Mouse (Mus musculus) lung, embryonic 14.5 days (tissue): Measurements from ENCODE around the gene Mtr. TPM values are rescaled to one million over a fixed set of nuclear protein-coding genes. Genes with fewer than 3 reads are reported as not detected.

Source experiments
- ATAC-seq: fragments of 200-750 bp; cut with Nextera tagmentation; 2 replicates; pipeline ENCODE4 v1.8.0; 2017; ENCODE audit warnings: mild to moderate bottlenecking, moderate TSS enrichment, moderate library complexity; ENCODE audit not compliant: insufficient read depth
- DNase-seq: peaks from one replicate; pipeline ENCODE4 v3.0.0-alpha.2; 2015
- H3K27ac ChIP-seq: fragments of 300-500 bp; sonication (generic); 2 replicates; pipeline ENCODE4 v1.5.1; 2014; ENCODE audit warnings: low read depth, mild to moderate bottlenecking, moderate library complexity
- H3K27me3 ChIP-seq: fragments of 300-500 bp; sonication (generic); 2 replicates; pipeline ENCODE4 v1.6.1; 2014; ENCODE audit warnings: low read length, control low read depth; ENCODE audit not compliant: insufficient read depth
- H3K36me3 ChIP-seq: fragments of 300-500 bp; sonication (generic); 2 replicates; pipeline ENCODE4 v1.6.1; 2014; ENCODE audit warnings: control low read depth; ENCODE audit not compliant: insufficient read depth
- H3K4me1 ChIP-seq: fragments of 300-500 bp; sonication (generic); 2 replicates; pipeline ENCODE4 v1.6.1; 2014; ENCODE audit warnings: antibody characterized with exemption, control low read depth; ENCODE audit not compliant: insufficient read depth
- H3K4me2 ChIP-seq: fragments of 300-500 bp; sonication (generic); 2 replicates; pipeline ENCODE4 v1.6.1; 2014; ENCODE audit warnings: mild to moderate bottlenecking
- H3K4me3 ChIP-seq: fragments of 300-500 bp; sonication (generic); 2 replicates; pipeline ENCODE4 v1.5.1; 2014; ENCODE audit warnings: low read depth, low read length
- H3K9ac ChIP-seq: fragments of 300-500 bp; sonication (generic); 2 replicates; pipeline ENCODE4 v1.6.1; 2014
- H3K9me3 ChIP-seq: fragments of 300-500 bp; sonication (generic); 2 replicates; pipeline ENCODE4 v1.6.1; 2016; ENCODE audit warnings: low read depth, low read length, control low read depth
- CTCF ChIP-seq: IDR thresholded peaks from 2 replicates; pipeline ENCODE4 v1.5.1; 2016; ENCODE audit warnings: antibody characterized with exemption, low read depth
- WGBS: fragments of 180-500 bp; shearing (Covaris S2); extraction: QIAGEN DNeasy Blood & Tissue Kit; methylation state at CpG from one replicate; pipeline ENCODE4 v1.1.7; 2014; 5-methylcytosine and 5-hydroxymethylcytosine counted together
- polyA plus RNA-seq: library from polyadenylated mRNA; unstranded; fragments of >200 nt; fragmentation: Nextera tagmentation; extraction: Ambion mirVana; gene quantifications from 2 replicates; pipeline ENCODE4 v1.2.1, GENCODE M21; 2014

The Mtr gene
- polyA plus RNA-seq, 1 experiment from 2014 or later = 21.9 TPM

GRCm38 (mm10) chr13:12133549-12133948 is 124.4 kb downstream of the Mtr start:
- Histone ChIP-seq H3K27ac (no peak overlapping the region), H3K27me3 (no peaks in the 10 kb centered on the region), H3K9me3 (no peaks in the 10 kb centered on the region), H3K4me1 (no peaks in the 10 kb centered on the region), H3K4me2 (no peak overlapping the region), H3K36me3 (no peaks in the 10 kb centered on the region), H3K9ac (no peak overlapping the region), H3K4me3 (no peak overlapping the region)
- peak; percentile 95 for ATAC-seq
- WGBS = 19% methylated on average over 7 of the region's 7 CpGs
- no peak for TF ChIP-seq CTCF
- DNase-seq = peak; percentile 72

Other genes starting within 250 kb of the Mtr start
- gene Ryr2, start 151.2 kb downstream of the Mtr start, polyA plus RNA-seq = 2.3 TPM in 2 replicates
- 0.57 and 10.2 TPM in 2 replicates for gene Actn2, start 82.6 kb upstream of the Mtr start, polyA plus RNA-seq
- 31.3 and 36.2 TPM in 2 replicates for gene Heatr1, start 136.9 kb upstream of the Mtr start, polyA plus RNA-seq
- 20.8 and 25.3 TPM in 2 replicates for gene Lgals8, start 206.8 kb upstream of the Mtr start, polyA plus RNA-seq